Mouse (Mus musculus): ENCODE measurements at regions not wholly inside any gene's neighbourhood (a gene's known extent, or its start where the extent isn't known, plus 50 kb on each side); places are given as distances from the start of the nearest gene placed in this dataset.

- DNase-seq (ENCODE audit: extremely low read depth, low read depth): no peak
Measured at GRCm38 (mm10) chr3:83552516-83553139, 213.5 kb upstream of the Sfrp2 start.

- DNase-seq (ENCODE audit: extremely low read depth, low read depth): no peak
Measured at GRCm38 (mm10) chr3:83553858-83554257, 212.3 kb upstream of the Sfrp2 start.

GRCm38 (mm10) chr3:83556788-83557515, 209.2 kb upstream of the Sfrp2 start:
- DNase-seq (ENCODE audit: extremely low read depth, low read depth): no peak

GRCm38 (mm10) chr3:83562026-83562425, 204.1 kb upstream of the Sfrp2 start:
- DNase-seq (ENCODE audit: extremely low read depth, low read depth): no peak

- no peak for DNase-seq (ENCODE audit: extremely low read depth, low read depth)
Measured at GRCm38 (mm10) chr3:83575526-83575925, 190.6 kb upstream of the Sfrp2 start.

- DNase-seq (ENCODE audit: extremely low read depth, low read depth): no peak
Measured at GRCm38 (mm10) chr3:83576155-83576554, 190.0 kb upstream of the Sfrp2 start.

- no peak for DNase-seq (ENCODE audit: extremely low read depth, low read depth)
Measured at GRCm38 (mm10) chr3:83580766-83581165, 185.4 kb upstream of the Sfrp2 start.

GRCm38 (mm10) chr3:83582256-83582655, 183.9 kb upstream of the Sfrp2 start:
- DNase-seq (ENCODE audit: extremely low read depth, low read depth): no peak

- DNase-seq (ENCODE audit: extremely low read depth, low read depth): no peak
Measured at GRCm38 (mm10) chr3:83583071-83583672, 182.9 kb upstream of the Sfrp2 start.

- DNase-seq (ENCODE audit: extremely low read depth, low read depth): no peak
Measured at GRCm38 (mm10) chr3:83586086-83586485, 180.0 kb upstream of the Sfrp2 start.

- DNase-seq (ENCODE audit: extremely low read depth, low read depth): no peak
Measured at GRCm38 (mm10) chr3:83586551-83586950, 179.6 kb upstream of the Sfrp2 start.

- DNase-seq (ENCODE audit: extremely low read depth, low read depth): no peak
Measured at GRCm38 (mm10) chr3:83589127-83589526, 177.0 kb upstream of the Sfrp2 start.

- no peak for DNase-seq (ENCODE audit: extremely low read depth, low read depth)
Measured at GRCm38 (mm10) chr3:83591206-83591605, 174.9 kb upstream of the Sfrp2 start.

GRCm38 (mm10) chr3:83593321-83593720, 172.8 kb upstream of the Sfrp2 start:
- no peak for DNase-seq (ENCODE audit: extremely low read depth, low read depth)

GRCm38 (mm10) chr3:83601506-83601905, 164.6 kb upstream of the Sfrp2 start:
- DNase-seq (ENCODE audit: extremely low read depth, low read depth): no peak

- DNase-seq (ENCODE audit: extremely low read depth, low read depth): no peak
Measured at GRCm38 (mm10) chr3:83609095-83609770, 156.9 kb upstream of the Sfrp2 start.

- no peak for DNase-seq (ENCODE audit: extremely low read depth, low read depth)
Measured at GRCm38 (mm10) chr3:83620435-83620834, 145.7 kb upstream of the Sfrp2 start.

- no peak for DNase-seq (ENCODE audit: extremely low read depth, low read depth)
Measured at GRCm38 (mm10) chr3:83633032-83633431, 133.1 kb upstream of the Sfrp2 start.

GRCm38 (mm10) chr3:83640433-83640832, 125.7 kb upstream of the Sfrp2 start:
- no peak for DNase-seq (ENCODE audit: extremely low read depth, low read depth)

GRCm38 (mm10) chr3:83663716-83664115, 102.4 kb upstream of the Sfrp2 start:
- no peak for DNase-seq (ENCODE audit: extremely low read depth, low read depth)

- no peak for DNase-seq (ENCODE audit: extremely low read depth, low read depth)
Measured at GRCm38 (mm10) chr3:83676147-83676546, 90.0 kb upstream of the Sfrp2 start.

GRCm38 (mm10) chr3:83686611-83687010, 79.5 kb upstream of the Sfrp2 start:
- DNase-seq (ENCODE audit: extremely low read depth, low read depth): no peak

All from MEL-GATA-1-ER (cell line).